Mouse (Mus musculus) cerebellum, adult 18-20 months (tissue): ENCODE data around the gene Olfr1373.

ENCODE experiments used
- DNase-seq, 2 experiments: peaks; one replicate each; pipeline ENCODE4 v3.0.0; 2021

Gene Olfr1373

GRCm38 (mm10) chr11:52105503-52105902, 39.8 kb downstream of the Olfr1373 start:
- no peak for DNase-seq

- no peak for DNase-seq
These were observed 42.4 kb downstream of the Olfr1373 start for GRCm38 (mm10) chr11:52102977-52103376.

GRCm38 (mm10) chr11:52099771-52100219, 45.5 kb downstream of the Olfr1373 start:
- DNase-seq, result no peak

GRCm38 (mm10) chr11:52099031-52099761, 46.1 kb downstream of the Olfr1373 start:
- peak; percentile 50 to 73 for DNase-seq

- DNase-seq, result peak; percentile 98
These were observed 46.9 kb downstream of the Olfr1373 start, which contains the start of gene Ppp2ca for GRCm38 (mm10) chr11:52098398-52098946. Gene Ppp2ca, plus strand, starts transcription at chr11:52098681.

- peak; percentile 24 to 36 for DNase-seq
These were observed 47.7 kb downstream of the Olfr1373 start for GRCm38 (mm10) chr11:52097596-52097995.

- DNase-seq, result no peak
These were observed 48.3 kb downstream of the Olfr1373 start for GRCm38 (mm10) chr11:52097016-52097415.
